Mouse (Mus musculus): ENCODE results near the gene Smim13.
"Not testable (repeated sequence)": the region's sequence is repeated elsewhere in the genome, so short reads cannot be mapped to it uniquely, and the experiment has no call there.

Smim13 gene

DNA sequence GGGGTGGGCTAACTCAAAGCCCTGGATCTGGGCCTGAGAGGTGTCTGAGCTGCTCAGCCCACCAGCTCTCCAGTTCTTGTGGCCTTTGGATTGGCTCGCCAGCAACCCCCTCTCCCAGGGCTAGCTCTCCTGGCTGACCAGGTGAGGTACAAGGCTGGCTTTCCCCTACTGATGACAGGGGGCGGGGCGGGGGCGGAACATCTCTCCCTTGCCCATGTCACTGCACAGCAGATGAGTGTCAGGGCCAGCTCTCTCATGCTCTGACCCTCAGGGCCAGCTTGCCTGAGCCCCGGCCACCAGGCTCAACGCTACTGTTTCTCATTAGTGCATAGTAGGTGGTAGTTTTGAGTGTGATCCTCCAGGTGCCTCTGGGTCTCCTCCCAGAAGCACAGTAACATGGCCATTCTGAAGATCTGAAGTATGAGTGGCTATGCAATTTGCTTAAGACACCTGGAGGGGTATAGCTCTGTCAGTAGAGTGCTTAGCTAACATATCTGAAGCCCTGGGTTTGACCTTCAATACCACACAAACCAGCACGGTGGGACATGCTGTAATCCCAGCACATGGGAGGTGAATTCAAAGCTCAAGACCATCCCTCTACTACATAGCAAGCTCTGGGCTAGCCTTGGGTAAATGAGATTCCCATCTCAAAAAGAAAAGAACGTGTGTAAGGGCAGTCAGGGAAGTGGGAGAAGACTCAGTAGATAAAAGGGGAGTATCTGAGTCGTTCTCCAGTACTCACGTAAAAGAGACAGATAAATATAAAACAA, 11.4 kb upstream of the Smim13 start:
- in situ Hi-C loops (cut with MboI), result no loop called here

DNA sequence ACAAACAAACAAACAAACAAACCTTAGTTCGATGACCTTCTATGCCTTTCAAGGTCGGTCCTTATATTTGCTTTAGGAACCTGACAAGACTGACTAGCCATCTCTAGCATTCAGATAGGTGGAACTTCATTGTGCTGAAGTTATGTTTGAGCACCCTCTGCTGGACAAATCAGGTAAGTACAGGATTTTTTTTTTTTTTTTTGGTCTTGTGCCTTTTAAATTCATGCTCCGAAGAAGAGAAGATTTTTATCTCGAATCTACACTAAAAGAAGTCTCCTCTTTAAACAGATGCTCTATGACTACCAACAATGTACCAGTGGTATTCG, 10.9 kb upstream of the Smim13 start:
- in situ Hi-C loops (cut with MboI), result no loop called here

DNA sequence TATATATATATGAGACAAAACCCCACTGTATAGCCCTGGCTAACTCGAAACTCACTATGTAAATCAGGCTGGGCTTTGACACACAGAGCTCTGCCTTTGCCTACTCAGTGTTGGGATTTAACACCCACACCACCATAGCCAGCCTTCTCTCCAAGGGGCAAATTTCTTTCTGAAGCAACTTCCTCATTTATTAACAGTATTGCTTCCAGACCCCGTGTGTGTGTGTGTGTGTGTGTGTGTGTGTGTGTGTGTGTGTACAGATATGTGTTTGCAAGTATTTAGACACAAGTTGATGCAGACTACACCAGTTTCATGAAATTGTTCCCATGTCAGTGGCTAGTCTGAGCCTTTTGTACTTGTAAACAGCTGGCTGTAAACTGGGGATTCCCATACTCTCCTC, 8.1 kb upstream of the Smim13 start:
- in situ Hi-C loops (cut with MboI), result no loop called here

DNA sequence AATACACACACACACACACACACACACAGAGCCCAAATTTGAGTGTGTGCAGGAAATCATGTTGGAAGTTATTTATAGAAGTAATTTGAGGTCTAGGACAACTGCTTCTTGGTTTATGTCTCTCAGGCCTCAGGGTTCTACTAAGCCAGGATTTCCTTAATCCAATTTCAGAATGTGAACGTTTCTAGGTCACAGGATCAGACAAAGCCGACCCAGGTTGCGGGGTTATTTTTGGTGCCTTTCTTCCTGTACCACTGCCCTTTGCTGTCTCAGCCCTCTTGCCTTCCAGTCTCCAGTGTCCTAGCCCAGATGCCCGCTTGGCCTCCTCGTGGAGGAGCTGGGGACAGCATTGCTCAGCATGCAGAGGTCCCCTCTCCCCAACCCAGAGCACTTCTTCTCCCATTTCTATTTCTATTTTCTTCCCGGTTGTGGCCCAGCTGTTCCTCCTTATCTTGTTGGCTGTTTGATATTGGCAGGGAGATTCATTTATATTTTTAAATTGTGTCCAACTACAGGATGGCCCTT, 5.3 kb upstream of the Smim13 start:
- in situ Hi-C loops (cut with MboI), result no loop called here

DNA sequence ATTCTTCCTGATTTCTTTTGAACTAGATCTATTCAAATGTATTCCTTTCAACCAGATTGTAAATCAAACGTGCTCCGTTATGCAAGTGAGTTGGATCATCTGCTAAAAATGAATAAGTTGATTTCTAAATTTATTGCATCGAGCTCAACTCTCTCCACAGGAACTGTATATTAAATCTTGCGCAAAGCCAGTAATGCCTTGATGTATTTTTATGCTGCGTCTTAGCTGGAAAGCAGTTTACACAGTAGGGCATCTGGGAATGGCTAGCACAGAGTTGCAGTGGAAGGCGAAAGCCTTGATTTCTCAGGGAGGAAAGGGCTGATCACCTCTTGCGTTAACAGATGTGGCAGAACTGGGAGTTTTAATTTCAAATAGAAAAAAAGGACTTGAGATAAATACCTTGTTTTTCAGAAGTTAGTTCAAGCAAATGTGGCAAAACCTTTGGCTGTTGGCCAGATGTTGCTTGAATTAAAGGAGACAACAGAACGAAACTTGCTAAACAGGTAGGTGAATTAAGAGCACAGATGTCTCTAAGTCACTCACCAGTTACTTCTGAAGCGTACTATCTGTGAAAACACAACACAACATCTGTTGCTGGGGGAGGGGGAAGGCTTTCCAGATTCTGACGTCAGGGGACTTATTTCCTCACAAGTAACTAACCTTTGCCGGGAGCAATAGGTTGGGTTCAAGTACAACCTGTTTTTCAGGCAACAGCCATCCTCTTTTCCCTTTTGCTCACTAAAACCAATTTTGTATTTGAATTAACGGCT, 708 bp upstream of the Smim13 start:
- in situ Hi-C loops (cut with MboI), result no loop called here

DNA sequence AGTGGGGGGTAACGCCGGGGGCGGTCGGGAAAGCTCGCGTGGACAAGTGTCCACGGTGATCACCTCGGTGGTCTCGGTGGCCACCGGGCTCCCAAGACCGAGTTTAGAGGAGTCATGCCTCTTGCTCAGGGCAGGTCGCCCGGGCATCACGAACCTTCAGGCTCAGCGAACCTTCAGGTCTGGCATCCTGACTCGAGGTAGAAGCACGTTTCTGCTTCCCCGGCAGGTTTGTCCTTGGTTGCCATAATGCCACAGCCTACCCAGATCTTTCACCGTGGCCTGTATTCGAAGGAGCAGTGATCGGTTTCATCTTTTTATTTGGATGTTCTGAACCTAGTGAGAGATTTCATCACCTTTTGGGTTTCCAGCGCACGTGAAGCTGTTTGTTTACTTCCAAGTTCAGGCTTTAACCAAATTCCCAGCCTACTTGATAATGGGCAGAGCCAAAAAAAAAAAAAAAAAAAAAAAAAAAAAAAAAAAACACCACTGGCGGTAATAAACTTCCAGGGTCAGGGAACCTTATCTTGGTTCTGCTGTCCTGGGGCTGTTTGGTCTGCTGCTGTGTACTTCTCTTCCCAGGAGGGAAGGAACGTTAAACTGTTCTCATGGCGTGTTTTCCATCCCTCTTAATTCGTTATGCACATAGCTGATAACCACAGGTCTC, 806 bp downstream of the Smim13 start:
- in situ Hi-C loops (cut with MboI), result no loop called here

DNA sequence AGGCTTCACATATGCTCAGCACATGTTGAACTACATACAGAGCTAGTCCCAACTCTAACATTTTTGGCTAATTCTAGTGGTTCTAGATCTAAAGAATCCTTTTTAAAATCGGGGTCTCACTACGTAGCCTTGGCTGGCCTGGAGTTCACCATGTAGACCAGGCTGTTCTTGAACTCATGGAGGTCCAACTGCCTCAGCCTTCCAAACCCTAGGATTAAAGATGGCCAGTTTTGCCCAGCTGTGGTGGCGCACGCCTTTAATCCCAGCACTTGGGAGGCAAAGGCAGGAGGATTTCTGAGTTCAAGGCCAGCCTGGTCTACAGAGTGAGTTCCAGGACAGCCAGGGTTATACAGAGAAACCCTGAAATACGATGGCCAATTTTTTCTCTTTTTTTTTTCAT, 1.6 kb downstream of the Smim13 start:
- in situ Hi-C loops (cut with MboI), result not testable (repeated sequence)

DNA sequence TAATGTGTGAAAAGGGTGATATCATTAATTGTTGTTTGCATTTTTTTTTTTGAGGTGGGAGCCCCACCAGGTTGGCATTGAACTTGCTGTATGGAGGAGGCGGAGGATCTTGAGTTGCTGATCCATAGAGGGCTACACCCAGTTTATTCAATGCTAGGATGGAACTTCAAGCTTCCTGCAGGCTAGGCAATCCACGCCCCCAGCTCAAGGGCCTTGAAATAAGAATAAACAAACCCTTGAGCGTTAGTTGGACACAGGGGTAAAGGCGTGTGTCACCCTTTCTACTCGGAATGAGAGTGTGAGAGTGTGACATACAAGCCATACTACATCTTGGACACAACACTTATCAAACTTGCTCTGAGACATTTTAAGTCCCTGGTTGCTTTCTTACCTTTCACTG, 2.0 kb downstream of the Smim13 start:
- in situ Hi-C loops (cut with MboI), result no loop called here

DNA sequence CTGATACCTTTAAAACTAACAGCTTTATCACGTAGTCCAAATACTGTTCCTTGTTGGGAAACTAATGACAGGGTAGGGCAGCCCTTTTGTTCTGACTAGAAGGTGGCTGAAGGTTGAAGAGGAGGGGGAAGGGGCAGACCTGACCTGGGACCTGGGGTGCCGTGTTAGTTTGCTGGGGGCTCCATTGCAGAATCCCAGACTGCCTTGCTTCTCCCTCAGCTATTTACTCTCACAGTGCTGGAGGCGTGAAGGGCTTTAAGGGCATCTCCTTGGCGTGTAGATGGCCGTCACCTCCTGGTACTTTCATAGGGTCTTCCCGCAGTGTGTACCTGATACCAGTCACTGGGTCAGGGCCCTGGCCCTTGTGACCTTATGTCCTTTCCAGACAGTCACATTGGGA, 2.5 kb downstream of the Smim13 start:
- in situ Hi-C loops (cut with MboI), result no loop called here

DNA sequence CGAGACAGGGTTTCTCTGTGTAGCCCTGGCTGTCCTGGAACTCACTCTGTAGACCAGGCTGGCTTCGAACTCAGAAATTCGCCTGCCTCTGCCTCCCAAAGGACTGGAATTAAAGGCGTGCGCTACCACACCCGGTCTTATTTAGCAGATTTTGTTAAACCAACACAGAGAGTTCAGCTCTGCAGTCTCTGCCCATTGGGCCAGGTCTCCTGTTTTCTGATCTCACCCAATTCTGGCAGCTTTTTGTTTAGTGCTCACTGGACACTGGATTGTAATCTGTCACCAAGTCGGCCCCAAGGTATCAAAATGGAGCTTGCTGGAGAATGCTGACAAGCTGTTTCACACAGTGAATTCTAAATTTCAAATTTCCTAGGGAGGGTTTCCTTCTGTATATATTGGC, 3.1 kb downstream of the Smim13 start:
- in situ Hi-C loops (cut with MboI), result no loop called here

DNA sequence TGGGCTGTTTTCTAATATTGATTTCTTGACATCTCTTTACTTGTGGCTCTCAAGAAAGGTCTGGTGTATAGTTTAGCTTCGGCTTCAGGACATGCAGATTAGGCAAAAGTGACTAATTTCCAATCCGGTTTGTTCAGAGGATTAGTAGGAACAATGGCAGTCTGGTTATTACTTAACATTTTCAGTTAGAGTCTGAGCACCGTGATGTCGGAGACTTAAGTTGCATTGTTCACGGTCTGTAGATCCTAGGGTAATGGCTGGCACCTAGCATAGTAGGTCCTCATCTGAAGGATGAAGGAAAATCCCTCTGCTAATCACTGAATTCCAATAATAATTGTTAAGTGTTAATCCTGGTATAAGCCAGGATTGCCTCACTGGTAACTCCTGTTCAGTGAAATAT, 6.5 kb downstream of the Smim13 start:
- in situ Hi-C loops (cut with MboI), result no loop called here

DNA sequence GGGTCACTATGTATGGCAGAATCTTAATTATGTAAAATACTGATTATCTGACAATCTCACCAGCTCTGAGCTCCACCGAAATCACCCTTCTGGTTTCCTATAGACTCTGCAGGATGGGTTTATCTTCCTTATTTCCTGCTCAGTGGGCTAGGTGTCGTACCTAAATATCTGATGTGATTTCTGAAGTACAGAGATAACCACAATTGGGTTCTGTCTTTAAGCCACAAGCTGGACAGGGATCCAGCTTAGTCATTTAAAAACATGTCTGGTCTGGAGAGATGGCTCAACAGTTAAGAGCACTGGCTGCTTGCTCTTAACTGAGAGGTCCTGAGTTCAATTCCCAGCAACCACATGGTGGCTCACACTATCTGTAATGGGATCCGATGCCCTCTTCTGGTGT, 7.3 kb downstream of the Smim13 start:
- in situ Hi-C loops (cut with MboI), result no loop called here

DNA sequence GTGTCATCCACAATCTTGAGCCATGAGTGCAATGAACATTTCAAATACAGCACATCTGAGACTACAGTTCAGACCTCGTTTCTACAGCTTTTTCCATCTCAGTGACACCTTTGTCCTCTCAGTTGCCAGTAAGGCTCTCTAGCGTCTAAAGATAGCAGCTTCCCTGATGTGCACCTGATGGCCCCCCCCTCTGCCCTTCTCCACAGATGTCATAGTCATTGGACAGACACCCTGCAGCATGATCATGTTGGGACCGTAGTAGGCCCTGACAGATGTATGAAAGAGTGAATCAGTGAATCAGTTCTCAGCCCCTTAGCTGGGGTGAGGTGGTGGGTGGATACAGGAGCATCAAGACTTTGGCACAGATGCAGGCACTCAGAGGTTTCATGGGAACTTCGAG, 8.2 kb downstream of the Smim13 start:
- in situ Hi-C loops (cut with MboI), result no loop called here

DNA sequence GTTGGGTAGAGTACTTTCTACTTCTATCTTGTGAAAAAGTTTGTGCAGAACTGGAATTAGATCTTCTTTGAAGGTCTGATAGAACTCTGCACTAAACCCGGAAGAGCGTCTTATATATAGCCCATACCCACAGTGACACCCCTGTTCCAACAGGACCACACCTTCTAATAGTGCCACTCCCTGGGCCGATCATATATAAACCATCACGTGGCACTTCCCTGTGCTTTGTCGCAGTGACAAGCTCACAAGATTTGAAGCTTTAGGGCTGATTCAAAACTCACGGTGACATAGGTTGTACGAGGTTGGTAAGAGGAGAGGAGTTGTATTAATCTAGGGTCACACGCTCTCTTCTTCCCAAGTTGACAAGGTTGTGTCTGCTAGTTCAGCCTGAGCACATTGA, 12.0 kb downstream of the Smim13 start:
- in situ Hi-C loops (cut with MboI), result not testable (repeated sequence)

DNA sequence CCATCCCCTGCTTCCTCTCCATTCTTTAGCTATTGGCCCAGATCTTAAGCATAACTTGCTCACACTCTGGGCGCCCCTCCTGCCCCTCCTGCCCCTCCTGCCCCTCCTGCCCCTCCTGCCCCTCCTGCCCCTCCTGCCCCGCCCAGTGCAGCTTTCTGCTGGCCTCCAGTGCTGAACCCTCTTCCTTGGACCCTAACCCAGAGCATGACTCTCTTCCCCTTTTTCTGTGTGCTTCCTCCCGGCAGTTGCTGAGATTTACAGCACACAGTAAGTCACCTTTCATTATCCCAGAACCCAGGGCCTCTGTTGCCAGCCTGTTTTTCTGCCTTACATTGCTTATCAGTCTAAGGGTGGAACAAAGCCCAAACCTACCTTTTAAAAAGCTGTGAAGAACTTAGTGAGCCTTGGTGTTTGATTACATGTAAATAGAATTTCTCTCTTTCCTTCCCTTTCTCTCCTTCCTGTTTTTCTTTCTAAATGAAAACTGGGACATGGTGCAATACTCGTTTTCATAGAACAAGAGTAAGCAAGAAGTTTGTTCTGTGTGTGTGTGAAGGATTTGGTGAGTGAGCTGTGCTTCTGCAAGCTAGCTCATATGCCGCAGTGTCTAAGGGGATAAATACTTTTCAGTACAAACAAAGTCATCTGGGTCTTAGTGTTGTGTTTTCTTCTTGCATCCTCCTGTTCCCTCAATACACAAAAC, 13.8 kb downstream of the Smim13 start:
- in situ Hi-C loops (cut with MboI), result no loop called here

DNA sequence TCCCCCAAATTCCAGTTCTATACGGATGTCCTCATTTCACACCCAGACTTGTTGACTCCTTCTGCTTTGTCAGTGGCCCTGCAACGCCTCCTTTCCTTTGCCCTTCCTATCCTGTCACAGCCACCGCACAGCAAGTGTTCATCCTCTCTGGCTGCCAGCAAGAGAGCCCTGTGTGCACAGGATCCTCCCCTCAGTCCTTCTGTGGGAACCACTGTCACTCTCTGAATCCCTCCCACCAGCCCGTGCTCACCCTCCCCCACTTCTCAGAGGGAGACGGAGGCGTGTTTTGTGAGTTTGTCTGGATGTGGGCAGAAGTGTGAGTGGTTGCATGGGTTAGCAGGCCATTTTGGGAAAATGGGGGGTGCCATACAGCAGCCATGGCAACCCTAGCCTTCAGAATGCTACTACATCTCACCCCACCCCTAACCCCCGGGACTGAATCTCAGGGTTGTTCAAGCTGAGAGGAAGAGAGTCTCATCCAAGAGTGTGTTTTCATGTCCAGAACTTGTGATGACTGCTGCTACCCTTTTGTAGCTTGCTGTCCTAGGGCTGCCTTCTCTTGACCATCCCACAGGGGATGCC, 18.3 kb downstream of the Smim13 start:
- in situ Hi-C loops (cut with MboI), result no loop called here

DNA sequence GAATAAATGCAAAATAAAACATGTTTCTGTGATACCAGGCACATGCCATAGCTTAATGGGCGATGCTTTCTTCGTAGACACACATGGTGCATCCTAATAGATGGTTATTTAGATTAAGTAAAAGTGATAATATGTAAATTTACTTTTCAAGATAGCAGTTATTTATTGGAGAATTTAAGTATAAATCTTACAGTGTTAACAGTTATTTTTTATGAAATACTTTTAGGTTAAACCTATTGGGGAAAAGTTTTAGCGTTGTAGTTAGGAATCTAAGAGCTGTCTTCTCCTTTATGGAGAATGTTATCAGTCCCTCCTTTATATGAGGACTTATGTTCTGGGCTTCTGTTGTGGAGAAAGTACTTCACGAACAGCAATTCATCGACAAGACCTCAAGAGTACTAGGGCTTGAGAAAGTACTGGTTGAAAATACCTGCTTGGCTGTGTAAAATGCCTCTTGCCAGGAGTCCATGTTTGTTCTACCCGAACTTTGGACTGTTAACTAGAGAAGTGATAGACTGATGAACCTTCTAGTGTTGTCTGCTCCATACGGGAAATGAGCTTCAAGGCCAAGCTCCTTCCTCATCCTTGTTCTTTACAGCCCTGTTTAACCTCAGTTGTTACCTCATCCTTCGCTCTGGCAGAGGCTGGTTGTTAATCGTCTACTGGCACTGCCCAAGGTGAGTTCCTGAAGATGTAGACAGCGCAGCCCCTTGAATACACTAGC, 24.4 kb downstream of the Smim13 start, which contains the start of gene Gm17364:
Gene Gm17364 (minus strand): TSS at position 51 of the 724 bp plus-strand sequence.
- in situ Hi-C loops (cut with MboI), result no loop called here

DNA sequence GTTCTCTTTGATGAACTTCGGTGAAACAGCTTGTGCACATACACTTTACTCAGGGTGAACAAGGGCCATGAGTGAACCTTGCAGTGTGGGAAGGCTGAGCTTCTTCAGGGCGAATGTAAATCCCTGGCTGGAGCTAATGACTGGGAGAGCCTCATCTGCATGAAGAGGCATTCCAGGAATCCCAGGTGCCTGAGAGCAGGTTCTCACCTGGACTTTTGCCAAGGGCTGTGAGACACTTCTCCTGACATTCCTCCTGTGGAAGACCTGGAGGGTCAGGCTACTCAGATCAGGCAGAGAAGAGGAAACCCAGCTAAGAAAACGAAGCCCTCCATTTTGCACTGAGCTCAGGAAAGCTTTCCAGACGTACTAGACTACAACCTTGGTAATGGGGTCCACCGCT, 31.1 kb downstream of the Smim13 start:
- in situ Hi-C loops (cut with MboI), result no loop called here

DNA sequence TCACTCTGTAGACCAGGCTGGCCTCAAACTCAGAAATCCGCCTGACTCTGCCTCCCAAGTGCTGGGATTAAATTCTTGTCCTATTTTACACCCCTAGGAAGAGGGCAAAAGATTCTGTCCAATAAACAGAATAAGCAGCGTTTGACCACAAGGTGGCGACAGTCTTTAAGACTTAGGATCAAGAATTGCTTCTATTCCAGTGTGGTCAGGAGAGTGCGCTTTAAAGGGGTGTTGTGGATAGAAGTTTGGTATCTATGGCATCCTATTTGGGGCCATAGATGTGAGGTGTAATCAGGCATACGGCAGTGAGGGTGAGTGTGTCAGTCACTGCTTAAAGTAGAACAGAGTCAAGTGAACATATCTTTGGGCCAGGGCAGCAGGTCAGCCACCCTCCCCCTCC, 33.6 kb downstream of the Smim13 start:
- in situ Hi-C loops (cut with MboI), result no loop called here

DNA sequence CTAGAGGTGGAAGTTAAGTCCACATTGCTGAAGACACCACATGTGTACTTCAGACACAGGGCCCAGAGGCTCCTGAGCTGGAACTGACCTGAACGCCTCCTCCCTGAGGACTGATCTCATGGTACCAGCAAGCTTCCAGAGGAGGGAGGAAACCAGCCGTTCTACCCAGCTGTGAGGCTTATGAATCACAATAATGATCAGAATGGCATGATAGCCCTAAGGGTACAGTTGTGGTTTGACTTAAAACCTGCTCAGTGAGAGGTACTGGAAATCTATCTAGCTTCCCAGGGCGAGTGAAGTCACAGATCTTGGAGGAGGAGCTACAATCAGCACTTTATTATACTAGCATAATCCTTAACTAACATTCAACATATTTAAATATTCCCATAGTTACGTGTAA, 35.8 kb downstream of the Smim13 start:
- in situ Hi-C loops (cut with MboI), result no loop called here

DNA sequence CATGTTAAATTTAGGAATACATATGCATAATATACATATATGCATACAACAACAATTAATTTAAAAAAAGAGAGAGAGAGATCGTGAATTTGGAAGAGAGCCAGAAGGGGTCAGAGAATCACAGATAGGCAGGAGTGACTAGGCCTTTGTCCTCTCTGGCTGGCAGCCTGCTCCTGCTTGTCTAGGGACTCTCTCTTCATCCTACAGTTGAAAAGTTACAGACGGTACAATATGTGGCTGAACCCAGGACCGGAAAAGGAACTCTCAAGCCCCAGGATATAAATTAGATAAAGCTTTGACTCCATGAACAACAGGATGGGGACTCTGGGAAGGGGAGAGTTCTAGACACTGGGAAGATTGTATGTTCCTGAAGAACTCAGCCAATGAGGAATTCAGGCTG, 36.6 kb downstream of the Smim13 start:
- in situ Hi-C loops (cut with MboI), result no loop called here

Measured in mature B cell (primary cell).